Mouse (Mus musculus): ENCODE data around the gene Plppr3. TPM values are rescaled to one million over a fixed set of nuclear protein-coding genes. Genes with fewer than 3 reads are reported as not detected.

Gene Plppr3
- 0.49 and 1.2 TPM in 2 replicates for total RNA-seq (2021)
- long read RNA-seq, partial matches to known transcripts = 0 of 3 reads
- long read RNA-seq, other reads (novel, unspliced or antisense) = 3 of 3 reads

DNA sequence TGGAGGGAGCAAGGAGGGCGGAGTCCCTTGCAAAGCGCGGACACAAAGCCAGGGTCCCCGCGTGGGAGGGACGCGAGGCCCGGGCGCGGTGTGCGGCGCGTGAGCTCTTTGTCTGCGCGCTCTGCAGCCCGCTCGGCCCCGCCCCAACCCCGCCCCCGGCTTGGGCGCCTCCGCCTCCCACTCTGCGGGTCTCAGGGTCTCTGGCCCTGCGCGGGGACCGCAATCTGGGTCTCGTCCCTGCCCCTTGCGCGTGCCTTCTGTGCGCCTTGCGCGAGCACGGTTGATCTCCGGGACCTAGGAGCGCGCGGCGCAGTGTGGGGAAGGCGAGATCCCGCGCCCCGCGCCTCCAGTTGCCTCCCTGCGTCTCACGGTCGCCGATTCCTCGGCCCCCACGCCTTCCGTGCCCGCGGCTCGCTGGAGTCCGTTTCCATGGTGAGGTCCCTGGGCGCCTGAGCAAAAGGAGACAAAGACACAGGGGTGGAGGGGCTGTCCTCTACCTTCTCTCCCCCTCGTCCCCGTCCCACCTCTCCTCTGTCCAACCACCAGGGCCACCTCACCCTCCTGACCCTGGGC is at the start of gene Plppr3, which contains the start of gene Prtn3:
Gene Plppr3, minus strand, starts transcription at position 345 of the 573 bp plus-strand sequence.
Gene Prtn3, plus strand, starts transcription at position 187 of the 573 bp plus-strand sequence.
- DNase-seq = no peak

DNA sequence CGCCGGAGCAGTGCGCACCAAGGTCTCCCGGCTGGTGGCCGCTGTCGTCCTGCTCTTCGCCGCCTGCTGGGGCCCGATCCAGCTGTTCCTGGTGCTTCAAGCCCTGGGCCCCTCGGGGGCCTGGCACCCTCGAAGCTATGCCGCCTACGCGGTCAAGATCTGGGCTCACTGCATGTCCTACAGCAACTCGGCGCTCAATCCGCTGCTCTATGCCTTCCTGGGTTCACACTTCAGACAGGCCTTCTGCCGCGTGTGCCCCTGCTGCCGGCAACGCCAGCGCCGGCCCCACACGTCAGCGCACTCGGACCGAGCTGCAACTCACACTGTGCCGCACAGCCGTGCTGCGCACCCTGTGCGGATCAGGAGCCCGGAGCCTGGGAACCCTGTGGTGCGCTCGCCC is 47.1 kb upstream of the Plppr3 start:
- DNase-seq = no peak

DNA sequence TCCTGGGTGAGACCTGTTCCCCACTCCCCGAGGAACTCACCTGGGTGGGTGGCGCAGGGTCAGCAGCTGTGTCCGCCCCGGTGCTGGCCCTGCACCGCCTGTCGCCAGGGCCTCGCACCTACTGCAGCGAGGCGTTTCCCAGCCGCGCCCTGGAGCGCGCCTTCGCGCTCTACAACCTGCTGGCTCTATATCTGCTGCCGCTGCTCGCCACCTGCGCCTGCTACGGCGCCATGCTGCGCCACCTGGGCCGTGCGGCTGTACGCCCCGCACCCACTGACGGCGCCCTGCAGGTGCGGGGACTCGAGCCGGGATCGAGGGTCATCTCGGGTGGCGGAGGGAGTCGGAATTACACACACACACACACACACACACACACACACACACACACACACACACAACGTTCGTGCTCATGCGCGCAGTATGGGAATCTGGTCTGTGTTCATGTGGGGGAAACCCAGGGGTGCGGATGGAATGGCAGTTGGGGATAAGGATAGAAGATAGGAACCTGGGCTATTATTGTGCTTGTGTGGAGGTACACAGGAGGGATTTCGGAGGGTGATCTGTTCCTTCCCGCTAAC is 46.6 kb upstream of the Plppr3 start, which contains the start of gene R3hdm4:
Gene R3hdm4, minus strand, starts transcription at position 251 of the 578 bp plus-strand sequence.
- no peak for DNase-seq

DNA sequence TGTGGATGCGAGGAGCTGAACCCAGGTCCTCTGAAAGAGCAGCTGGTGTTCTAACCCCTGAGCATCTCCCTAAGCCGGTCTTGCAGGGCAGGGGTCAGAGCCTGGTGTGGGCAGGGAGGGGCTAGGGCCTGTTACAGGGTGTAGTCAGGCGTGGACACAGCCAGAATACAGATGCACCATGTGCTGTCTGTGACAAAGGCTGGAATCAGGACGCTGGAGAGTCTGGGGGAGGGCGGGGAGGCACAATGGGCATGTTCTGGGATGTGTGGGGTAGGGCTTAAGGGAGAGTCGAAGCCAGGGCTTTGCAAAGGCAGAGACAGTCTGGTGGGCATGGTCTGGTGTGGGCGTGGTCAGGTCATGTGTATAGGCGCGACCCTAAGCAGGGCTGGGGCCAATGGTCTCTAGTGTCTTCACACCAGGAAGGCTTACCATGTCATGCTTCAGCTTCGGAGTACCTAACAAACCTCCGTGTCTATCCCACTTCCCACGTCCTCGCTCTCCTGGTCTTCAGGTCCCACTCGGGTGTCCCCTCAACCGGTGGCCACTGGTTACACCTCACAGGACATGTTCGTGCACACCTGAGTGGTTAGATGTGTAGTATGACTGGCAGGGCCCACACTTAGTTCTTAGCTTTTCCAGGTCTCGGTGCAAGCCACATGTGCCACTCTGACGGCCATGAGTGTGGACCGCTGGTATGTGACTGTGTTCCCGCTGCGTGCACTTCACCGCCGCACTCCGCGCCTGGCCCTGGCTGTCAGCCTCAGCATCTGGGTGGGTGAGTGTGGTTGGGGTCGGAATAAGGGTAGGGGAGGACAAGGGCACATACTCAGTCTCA is 45.8 kb upstream of the Plppr3 start:
- no peak for DNase-seq

DNA sequence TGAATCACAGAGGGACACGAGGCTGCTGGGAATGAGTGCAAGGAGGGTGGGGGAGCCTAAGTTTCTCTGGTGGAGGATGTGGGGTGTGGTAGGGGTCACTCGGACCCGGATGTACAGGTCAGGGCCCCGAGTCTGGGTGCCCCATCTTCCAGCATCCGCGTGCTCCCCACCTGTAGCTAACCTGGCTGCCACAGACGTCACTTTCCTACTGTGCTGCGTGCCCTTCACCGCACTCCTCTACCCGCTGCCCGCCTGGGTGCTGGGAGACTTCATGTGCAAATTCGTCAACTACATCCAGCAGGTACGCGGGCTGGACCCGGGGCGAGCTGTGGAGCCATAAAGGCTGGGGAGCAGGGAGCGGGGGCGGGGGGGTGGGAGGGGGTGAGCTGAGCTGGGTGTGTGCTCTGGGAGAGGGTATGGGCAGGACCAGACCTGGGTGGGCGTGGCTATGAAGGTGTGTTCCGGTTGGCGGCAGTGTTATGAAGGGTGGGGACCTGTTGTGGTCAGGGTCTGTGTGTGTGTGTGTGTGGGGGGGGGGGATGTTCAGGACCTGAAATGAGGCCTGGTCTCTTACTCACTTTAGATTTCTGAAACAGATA is 44.9 kb upstream of the Plppr3 start:
- no peak for DNase-seq

DNA sequence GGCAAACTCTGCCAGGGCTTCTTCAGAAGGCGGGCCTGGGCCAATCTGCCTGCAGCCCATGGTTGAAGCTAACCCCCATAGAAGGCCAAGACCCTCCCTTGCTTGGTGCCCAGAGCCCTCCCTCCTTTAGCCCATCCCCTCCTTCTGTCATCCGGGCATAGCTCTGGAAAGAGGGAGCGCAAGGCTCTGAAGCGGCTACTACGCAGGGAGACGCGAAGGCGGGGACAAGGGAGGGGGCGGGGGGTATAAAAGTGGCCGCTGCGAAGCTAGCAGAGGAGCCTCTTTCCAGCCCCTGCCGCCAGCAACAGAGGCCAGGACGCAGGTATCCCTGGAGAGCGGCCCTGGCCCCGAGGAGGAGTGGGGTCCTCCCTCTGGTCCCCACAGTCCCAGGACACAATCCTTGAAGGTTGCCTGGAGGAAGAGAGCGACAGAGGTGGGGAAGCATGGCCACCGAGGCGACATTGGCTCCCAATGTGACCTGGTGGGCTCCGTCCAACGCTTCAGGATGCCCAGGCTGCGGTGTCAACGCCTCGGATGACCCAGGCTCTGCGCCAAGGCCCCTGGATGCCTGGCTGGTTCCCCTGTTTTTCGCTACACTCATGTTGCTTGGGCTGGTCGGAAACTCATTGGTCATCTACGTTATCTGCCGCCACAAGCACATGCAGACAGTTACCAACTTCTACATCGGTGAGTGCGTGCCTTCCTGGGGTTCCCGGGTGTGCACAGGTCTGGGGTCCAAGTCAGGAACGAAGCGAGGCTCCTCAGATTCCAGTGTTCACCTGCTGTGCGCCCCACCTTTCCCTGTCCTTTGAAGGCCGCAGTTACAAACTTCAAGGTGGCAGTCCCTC is 44.0 kb upstream of the Plppr3 start:
- no peak for DNase-seq

DNA sequence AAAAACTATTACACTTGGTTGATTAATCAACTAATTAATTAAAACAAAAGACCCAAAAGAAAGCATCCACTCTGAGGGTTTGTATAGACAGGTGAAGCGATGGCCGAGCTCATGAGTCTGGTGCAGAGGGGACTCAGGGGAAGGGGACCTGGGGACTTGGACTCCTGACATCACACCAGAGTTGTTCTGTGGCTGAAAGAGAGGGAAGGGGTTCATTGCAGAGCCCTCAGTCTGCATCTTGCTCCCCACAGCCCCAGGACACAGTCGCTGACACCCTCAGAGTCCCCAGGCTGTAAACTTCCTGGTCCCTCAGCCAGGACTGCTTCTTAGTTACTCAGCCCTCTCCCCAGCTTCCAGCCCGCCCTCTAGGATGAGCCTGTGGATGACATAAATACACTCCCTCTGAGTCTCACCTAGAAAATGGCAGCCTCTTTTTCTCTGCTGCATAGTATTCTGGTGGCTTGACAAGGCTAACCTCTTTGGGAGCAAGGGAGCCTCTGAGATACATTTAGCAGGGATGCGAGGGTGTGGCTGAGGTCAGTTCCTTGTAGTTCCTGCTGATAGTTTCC is 43.2 kb upstream of the Plppr3 start:
- DNase-seq = no peak

DNA sequence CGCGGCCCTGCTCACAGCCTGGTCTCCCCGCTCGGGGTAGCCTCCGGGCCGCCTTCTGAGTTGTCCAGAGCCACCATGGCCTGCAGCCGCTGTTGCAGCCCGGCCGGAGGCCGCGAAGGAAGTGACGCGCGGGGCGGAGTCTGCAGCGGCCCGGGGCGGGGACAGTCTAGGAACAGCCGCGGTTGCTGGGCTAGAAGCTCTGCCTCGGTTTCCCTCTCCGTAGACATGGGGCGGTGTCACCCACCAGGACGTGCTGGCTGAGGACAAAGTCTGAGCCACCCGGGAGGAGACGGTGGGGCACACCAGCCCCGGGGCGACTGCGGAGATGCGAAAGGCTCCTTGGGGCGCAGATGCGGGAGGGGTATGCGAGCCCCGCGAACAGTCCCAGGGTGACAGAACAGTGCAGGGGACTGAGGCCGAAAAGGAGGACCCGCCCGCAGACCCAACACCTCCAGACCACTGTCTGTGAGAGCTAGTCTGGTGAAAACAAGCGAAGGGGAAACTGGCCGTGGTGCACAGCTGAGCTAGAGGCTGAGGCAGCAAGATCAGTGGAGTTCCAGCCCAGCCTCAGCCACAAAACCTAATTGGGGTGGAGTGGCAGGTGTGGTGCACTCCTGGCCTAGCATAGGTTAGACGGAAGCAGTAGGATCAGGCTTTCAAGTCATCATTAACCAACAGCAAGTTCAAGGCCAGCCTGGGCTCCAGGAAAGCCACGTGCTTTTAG is 42.5 kb upstream of the Plppr3 start, which contains the start of gene Kiss1r:
Gene Kiss1r, plus strand, starts transcription at position 164 of the 724 bp plus-strand sequence.
- peak; percentile 92 for DNase-seq

DNA sequence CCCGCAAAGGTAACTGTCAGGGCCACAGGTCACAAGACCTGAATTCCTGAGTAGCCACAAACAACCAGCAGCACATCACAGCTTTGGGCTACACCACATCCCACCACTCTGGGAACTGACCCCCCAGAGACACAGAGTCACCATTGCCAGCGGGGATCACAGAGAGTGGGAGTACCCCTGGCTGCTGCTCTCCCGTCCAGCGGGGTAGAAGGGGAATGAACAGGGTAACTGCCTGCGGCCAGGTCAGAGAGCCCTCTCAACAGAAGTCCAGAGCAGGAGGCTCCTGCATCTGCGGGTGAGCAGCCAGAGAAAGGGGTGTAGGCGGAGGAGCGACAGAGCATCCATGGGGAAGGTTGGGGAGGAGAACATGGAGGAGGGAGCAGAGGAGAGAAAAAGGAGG is 41.6 kb upstream of the Plppr3 start:
- DNase-seq = no peak

DNA sequence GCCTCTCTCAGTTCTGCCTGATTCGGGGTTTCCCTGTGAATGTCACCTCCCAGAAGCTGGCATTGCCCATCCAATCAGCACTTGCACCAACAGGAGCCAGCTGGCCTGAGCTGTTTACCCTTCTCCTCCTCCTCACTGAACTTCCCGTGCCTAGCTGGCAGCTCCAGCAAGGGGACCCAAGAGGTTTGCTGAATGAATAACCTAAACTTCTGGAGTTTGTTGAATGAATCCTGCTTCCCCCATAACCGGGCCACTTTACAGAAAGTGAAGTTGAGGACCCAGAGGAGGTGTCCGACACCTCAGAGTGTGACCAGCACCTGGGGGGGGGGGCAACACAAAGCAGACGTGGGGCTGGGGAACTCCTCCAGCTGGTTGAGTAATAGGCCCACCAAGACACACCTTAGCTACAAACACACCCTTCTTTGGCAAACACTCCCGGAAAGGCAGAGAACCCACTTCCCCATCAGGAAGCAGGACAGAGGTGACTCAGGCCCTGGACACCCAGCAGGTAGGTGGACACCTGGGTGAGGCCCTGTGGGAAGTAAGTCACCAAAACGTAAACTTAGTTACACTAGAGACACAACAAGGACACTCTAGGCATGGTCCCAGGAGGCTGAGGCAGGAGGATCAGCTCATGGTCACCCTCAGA is 40.6 kb upstream of the Plppr3 start:
- no peak for DNase-seq

DNA sequence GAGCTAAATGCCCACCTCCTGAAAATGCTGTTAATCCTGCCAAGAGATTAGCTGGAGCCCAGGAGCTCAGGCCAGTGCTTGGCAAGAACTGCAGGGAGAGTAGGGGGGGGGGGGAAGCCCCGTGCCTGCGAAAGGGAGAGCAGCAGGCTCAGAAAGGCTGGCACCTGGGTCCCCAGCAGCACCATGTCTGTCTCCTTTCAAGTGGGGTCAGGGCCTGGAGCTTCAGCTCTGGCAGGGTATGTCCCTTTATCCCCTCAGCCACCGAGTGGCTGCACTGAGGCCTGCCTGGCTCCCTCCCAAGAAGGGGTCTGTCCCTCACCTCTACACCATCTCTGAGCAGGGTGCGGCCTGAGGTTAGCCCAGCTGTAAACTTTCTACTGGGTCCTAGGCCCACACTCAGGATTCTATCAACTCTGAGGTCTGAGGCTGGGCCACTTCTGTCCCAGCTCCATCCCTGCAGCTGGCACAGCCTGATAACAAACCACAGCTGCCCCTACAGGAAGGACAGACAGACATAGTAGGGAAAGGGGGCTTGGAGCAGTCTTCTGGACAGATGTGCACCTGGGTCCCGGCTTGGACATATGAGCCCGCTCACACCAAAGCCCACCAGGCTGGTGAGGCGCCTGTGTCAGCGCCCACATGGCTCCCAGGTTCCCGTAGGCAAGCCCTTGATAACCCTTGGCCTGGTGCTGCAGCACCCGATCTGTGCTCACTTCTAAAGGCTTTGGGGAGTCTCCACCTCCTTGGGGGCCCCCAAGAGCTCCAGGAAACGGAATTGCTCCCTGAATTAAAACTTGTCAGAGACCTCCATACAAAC is 39.9 kb upstream of the Plppr3 start:
- no peak for DNase-seq

DNA sequence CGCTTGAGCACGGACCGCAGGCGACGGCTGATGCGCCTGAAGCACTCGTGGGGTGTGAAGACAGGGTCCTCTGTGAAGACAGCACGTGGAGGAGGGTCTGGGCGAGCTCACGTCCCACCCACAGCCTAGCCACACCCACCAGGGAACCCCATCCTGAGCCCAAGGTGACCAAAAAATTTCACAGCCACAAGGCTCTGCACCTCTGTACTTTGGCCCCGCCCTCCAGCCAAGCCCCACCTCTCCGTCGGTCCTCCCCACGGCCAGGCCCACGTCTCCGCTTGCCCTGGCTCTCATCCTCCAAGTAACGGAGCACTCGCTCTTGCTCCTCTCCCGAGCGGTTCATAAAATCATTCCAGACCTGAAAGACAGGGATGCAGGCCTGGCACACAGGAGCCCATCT is 38.0 kb upstream of the Plppr3 start:
- DNase-seq = no peak

DNA sequence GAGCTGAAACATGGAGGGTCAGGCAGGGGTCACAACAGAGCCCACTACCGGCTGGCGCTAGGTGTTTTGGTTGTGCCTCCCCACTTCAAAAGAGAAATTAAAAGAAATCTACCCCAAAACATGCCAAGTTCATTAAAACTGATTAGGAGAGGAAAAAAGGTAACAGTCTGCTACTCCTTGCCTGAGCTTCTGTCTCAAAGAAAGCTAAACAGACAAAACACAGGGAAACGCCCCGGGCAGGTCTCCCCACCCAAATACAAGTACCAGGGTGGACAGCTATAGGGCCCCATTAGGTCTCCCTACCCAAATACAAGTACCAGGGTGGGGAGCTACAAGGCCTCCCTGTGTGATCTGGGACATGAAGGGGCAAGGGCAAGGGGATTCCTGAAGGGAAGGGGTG is 36.1 kb upstream of the Plppr3 start, which contains the start of gene Gm26602:
Gene Gm26602, plus strand, starts transcription at position 301 of the 400 bp plus-strand sequence.
- DNase-seq = no peak

DNA sequence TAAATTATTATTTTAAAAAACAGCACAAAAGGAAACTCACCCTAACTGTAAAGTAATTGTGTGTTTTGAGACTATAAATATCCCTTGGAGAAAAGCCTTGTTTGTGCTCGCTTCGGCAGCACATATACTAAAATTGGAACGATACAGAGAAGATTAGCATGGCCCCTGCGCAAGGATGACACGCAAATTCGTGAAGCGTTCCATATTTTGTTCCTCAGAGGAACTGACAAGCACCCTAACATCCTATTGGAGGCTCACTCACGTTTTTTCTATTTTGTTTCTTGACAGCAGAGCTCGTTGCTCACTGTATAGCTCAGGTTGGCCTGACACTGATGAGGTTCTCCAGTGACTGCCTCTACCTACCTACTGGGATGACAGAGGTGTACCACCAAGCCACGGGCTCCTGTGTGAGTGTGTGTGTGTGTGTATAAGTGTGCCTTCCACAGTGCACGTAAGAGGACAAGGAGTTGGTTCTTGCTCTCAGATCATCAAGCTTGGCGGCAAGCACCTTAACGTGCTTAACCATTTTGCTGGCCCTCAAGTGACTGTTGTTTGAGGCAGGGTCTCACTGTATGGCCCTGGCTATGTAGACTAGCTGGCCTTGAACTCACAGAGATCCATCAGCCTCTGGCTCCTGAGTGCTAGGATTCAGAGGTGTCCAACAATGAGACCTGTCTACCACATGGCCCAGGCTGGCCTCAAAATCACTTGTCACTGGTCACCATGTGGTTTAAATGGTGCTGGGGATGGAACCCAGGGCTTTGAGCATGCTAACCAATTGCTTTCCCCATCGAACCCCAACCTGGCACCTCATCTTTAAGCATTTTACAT is 34.9 kb upstream of the Plppr3 start:
- no peak for DNase-seq

DNA sequence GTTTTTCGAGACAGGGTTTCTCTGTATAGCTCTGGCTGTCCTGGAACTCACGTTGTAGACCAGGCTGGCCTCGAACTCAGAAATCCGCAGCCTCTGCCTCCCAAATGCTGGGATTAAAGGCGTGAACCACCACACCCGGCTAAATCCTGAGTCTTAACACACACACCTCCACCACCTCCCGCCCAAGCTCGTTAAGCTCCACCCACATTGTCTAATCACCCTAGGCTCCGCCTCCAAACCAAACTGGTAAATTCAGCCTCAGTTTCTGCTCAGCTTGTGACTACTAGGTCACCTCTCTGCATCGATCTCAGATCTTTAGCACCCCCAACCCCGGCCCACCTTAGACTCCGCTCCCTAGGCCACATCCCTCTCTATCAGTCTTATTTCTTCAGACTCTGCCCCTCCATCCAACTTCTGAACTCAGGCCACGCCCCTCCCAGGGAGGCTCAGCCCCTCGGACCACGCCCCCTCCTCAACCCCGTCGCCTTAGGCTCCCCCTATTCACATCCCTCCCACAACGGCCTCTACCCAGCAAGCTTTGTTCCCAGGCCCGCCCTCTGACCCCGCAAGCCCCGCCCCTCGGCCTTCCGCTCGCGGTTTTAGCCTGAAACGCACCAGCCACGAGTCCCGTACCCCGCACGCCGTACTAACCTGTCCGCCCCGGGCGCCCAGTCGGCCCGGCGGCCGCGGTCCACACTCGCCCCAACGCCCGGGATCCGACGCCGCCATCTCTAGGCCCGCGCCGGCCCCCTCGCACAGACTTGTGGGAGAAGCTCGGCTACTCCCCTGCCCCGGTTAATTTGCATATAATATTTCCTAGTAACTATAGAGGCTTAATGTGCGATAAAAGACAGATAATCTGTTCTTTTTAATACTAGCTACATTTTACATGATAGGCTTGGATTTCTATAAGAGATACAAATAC is 34.0 kb upstream of the Plppr3 start, which contains the start of gene Med16:
Gene Med16, minus strand, starts transcription at position 757 of the 925 bp plus-strand sequence.
- peak; percentile 94 for DNase-seq

DNA sequence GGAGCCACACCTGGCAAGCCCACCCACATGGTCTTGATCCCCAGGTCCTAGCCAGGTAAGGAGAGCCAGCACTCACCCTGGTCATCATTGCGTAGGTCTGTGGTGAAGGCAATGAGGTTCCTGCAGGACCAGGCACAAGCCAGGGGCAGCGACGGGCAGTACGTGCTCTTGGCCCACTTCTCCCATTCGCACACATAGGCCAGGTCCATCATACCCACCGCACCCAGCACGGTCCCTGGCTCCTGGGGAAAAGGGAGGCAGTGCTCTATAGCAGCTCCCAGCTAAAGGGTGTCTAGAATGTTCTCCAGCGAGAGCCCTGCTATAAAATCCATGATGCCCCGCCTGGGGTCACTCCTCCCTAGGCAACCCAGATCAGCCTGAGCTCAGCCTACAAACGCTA is 33.0 kb upstream of the Plppr3 start:
- no peak for DNase-seq

DNA sequence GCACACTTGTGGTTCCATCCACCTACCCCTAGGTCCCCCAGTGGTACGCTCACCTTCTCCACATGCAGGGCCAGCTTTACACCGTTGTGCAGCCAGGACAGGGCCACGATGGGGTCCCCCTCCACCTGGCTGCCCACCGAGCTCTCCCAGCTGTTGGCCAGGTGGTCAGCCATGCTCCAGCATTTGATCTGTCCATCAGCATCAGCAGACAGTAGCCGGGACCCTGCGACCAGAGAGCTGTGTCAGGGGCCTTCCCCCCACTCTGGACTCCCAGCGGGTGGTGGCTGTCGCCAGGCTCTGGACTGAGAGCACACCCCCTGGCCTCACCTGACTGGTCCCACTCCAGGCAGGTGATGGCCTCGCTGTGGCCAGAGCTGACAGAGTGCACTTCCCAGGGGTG is 32.3 kb upstream of the Plppr3 start:
- no peak for DNase-seq
